Mouse (Mus musculus) kidney, embryonic 15.5 days (tissue): ENCODE measurements around the gene Kcnn1. TPM values are rescaled to one million over a fixed set of nuclear protein-coding genes. Genes with fewer than 3 reads are reported as not detected.

ENCODE experiments used
- ATAC-seq: fragments of 200-750 bp; cut with Nextera tagmentation; replicated peaks from 2 replicates; pipeline ENCODE4 v1.8.0; 2017; ENCODE audit warnings: moderate TSS enrichment; ENCODE audit not compliant: low FRiP score
- H3K27ac ChIP-seq: fragments of 300-500 bp; sonication (generic); 2 replicates; pipeline ENCODE4 v1.5.1; 2015; ENCODE audit warnings: mild to moderate bottlenecking, inconsistent platforms
- H3K27me3 ChIP-seq: fragments of 300-500 bp; sonication (generic); 2 replicates; pipeline ENCODE4 v1.6.1; 2015; ENCODE audit warnings: inconsistent platforms
- H3K36me3 ChIP-seq: fragments of 300-500 bp; sonication (generic); 2 replicates; pipeline ENCODE4 v1.6.1; 2015; ENCODE audit warnings: inconsistent platforms
- H3K4me1 ChIP-seq: fragments of 300-500 bp; sonication (generic); 2 replicates; pipeline ENCODE4 v1.6.1; 2015; ENCODE audit warnings: inconsistent platforms
- H3K4me2 ChIP-seq: fragments of 300-500 bp; sonication (generic); 2 replicates; pipeline ENCODE4 v1.6.1; 2015; ENCODE audit warnings: moderate library complexity, mild to moderate bottlenecking, inconsistent platforms
- H3K4me3 ChIP-seq: fragments of 300-500 bp; sonication (generic); replicated peaks from 2 replicates; pipeline ENCODE4 v1.5.1; 2015; ENCODE audit warnings: mild to moderate bottlenecking, inconsistent platforms
- H3K9ac ChIP-seq: fragments of 300-500 bp; sonication (generic); 2 replicates; pipeline ENCODE4 v1.6.1; 2015; ENCODE audit warnings: mild to moderate bottlenecking, inconsistent platforms
- H3K9me3 ChIP-seq: fragments of 300-500 bp; sonication (generic); replicated peaks from 2 replicates; pipeline ENCODE4 v1.6.1; 2016; ENCODE audit warnings: inconsistent platforms
- WGBS: fragments of 180-500 bp; shearing (Covaris S2); methylation state at CpG from one replicate; pipeline ENCODE4 v1.1.7; 2015; ENCODE audit warnings: mixed read lengths; 5-methylcytosine and 5-hydroxymethylcytosine counted together
- polyA plus RNA-seq: library from polyadenylated mRNA; unstranded; fragments of >200 nt; fragmentation: Nextera tagmentation; extraction: Ambion mirVana; gene quantifications from 2 replicates; pipeline ENCODE4 v1.2.1, GENCODE M21; 2015

The Kcnn1 gene
- polyA plus RNA-seq, 1 experiment from 2014 or later: 2.9 TPM

- peak; percentile 16 for ATAC-seq
- WGBS: 3% methylated on average over 24 of the region's 24 CpGs
Observed at GRCm38 (mm10) chr8:70864712-70865221, 1.7 kb upstream of the Kcnn1 start.

GRCm38 (mm10) chr8:70863956-70864711 is 1.1 kb upstream of the Kcnn1 start:
- Histone ChIP-seq H3K27me3 (peaks cover 38% of the 10 kb centered on the region), H3K4me2 (peak overlapping the region; percentile 90), H3K36me3 (peaks cover 9% of the 10 kb centered on the region; the same call in 1 of the 2 replicates), H3K4me1 (peaks cover 65% of the 10 kb centered on the region), H3K4me3 (peak overlapping the region; percentile 63), H3K9ac (peak overlapping the region; percentile 47), H3K27ac (no peak overlapping the region), H3K9me3 (no peaks in the 10 kb centered on the region)
- under 1% methylated on average over 46 of the region's 46 CpGs for WGBS
- no peak for ATAC-seq

More at GRCm38 (mm10) chr8:70864712-70865221, 1.7 kb upstream of the Kcnn1 start:
- H3K4me2 ChIP-seq: peak overlapping the region; percentile 90
- H3K9me3 ChIP-seq: no peaks in the 10 kb centered on the region
- H3K4me1 ChIP-seq: peaks cover 72% of the 10 kb centered on the region
- peaks cover 38% of the 10 kb centered on the region for H3K27me3 ChIP-seq
- peak overlapping the region; percentile 84 for H3K27ac ChIP-seq
- peak overlapping the region; percentile 47 for H3K9ac ChIP-seq
- H3K36me3 ChIP-seq: peaks cover 9% of the 10 kb centered on the region; the same call in 1 of the 2 replicates
- H3K4me3 ChIP-seq: peak overlapping the region; percentile 63

- no peak for ATAC-seq
- Histone ChIP-seq H3K4me3 (no peak overlapping the region), H3K27ac (no peak overlapping the region), H3K4me2 (no peak overlapping the region), H3K4me1 (peaks cover 37% of the 10 kb centered on the region), H3K9ac (no peak overlapping the region), H3K36me3 (no peaks in the 10 kb centered on the region), H3K27me3 (peaks cover 14% of the 10 kb centered on the region), H3K9me3 (no peaks in the 10 kb centered on the region)
- 19% methylated on average over 4 of the region's 4 CpGs for WGBS
Observed at GRCm38 (mm10) chr8:70857516-70857915, 5.5 kb downstream of the Kcnn1 start.

- Histone ChIP-seq H3K27me3 (peaks cover 5% of the 10 kb centered on the region), H3K36me3 (no peaks in the 10 kb centered on the region), H3K9me3 (no peaks in the 10 kb centered on the region), H3K27ac (no peak overlapping the region), H3K4me1 (peaks cover 36% of the 10 kb centered on the region), H3K4me3 (peak overlapping the region; percentile 54), H3K4me2 (peak overlapping the region; percentile 90), H3K9ac (peak overlapping the region; percentile 46)
- ATAC-seq: peak; percentile 78
- 5% methylated on average over 33 of the region's 33 CpGs for WGBS
Observed at GRCm38 (mm10) chr8:70856541-70857197, 6.4 kb downstream of the Kcnn1 start.

- ATAC-seq: no peak
- H3K4me1 ChIP-seq: peaks cover 33% of the 10 kb centered on the region
- no peaks in the 10 kb centered on the region; the same call in none of the 2 replicates for H3K27me3 ChIP-seq
- H3K36me3 ChIP-seq: no peaks in the 10 kb centered on the region
- H3K9me3 ChIP-seq: no peaks in the 10 kb centered on the region
- WGBS: 61% methylated on average over 5 of the region's 5 CpGs
- H3K4me2 ChIP-seq: peak overlapping the region; percentile 90; the same call in 1 of the 2 replicates
- H3K9ac ChIP-seq: no peak overlapping the region
- no peak overlapping the region for H3K27ac ChIP-seq
- H3K4me3 ChIP-seq: no peak overlapping the region
Observed at GRCm38 (mm10) chr8:70856028-70856427, 7.0 kb downstream of the Kcnn1 start.

- H3K9ac ChIP-seq: no peak overlapping the region
- no peaks in the 10 kb centered on the region for H3K9me3 ChIP-seq
- H3K27ac ChIP-seq: no peak overlapping the region
- 68% methylated on average over 2 of the region's 2 CpGs for WGBS
- ATAC-seq: no peak
- no peak overlapping the region for H3K4me2 ChIP-seq
- no peak overlapping the region for H3K4me3 ChIP-seq
- H3K36me3 ChIP-seq: no peaks in the 10 kb centered on the region
- no peaks in the 10 kb centered on the region; the same call in none of the 2 replicates for H3K27me3 ChIP-seq
- H3K4me1 ChIP-seq: peaks cover 33% of the 10 kb centered on the region
Observed at GRCm38 (mm10) chr8:70853863-70854262, 9.2 kb downstream of the Kcnn1 start.

- Histone ChIP-seq H3K4me1 (peaks cover 23% of the 10 kb centered on the region), H3K27ac (no peak overlapping the region), H3K4me2 (no peak overlapping the region), H3K4me3 (no peak overlapping the region), H3K9ac (no peak overlapping the region), H3K9me3 (no peaks in the 10 kb centered on the region), H3K36me3 (no peaks in the 10 kb centered on the region), H3K27me3 (no peaks in the 10 kb centered on the region; the same call in none of the 2 replicates)
- 90% methylated on average over 41 of the region's 41 CpGs for WGBS
- ATAC-seq: no peak
Observed at GRCm38 (mm10) chr8:70852595-70853231, 10.3 kb downstream of the Kcnn1 start.

- Histone ChIP-seq H3K36me3 (no peaks in the 10 kb centered on the region), H3K4me2 (no peak overlapping the region), H3K4me3 (no peak overlapping the region), H3K27ac (no peak overlapping the region), H3K4me1 (peaks cover 14% of the 10 kb centered on the region), H3K27me3 (no peaks in the 10 kb centered on the region; the same call in none of the 2 replicates), H3K9me3 (no peaks in the 10 kb centered on the region), H3K9ac (no peak overlapping the region)
- ATAC-seq: 0 out of 2 replicates have a peak, but pooled peaks have one; percentile 8
- 39% methylated on average over 6 of the region's 6 CpGs for WGBS
Observed at GRCm38 (mm10) chr8:70851837-70852236, 11.2 kb downstream of the Kcnn1 start.

- H3K4me2 ChIP-seq: no peak overlapping the region
- H3K9me3 ChIP-seq: no peaks in the 10 kb centered on the region
- ATAC-seq: no peak
- H3K4me1 ChIP-seq: peaks cover 8% of the 10 kb centered on the region; the same call in 1 of the 2 replicates
- H3K27me3 ChIP-seq: no peaks in the 10 kb centered on the region; the same call in 1 of the 2 replicates
- 80% methylated on average over 4 of the region's 4 CpGs for WGBS
- H3K27ac ChIP-seq: no peak overlapping the region
- no peak overlapping the region for H3K9ac ChIP-seq
- no peaks in the 10 kb centered on the region for H3K36me3 ChIP-seq
- no peak overlapping the region for H3K4me3 ChIP-seq
Observed at GRCm38 (mm10) chr8:70850947-70851346, 12.1 kb downstream of the Kcnn1 start.

- H3K9me3 ChIP-seq: no peaks in the 10 kb centered on the region
- H3K4me1 ChIP-seq: peaks cover 8% of the 10 kb centered on the region; the same call in 1 of the 2 replicates
- H3K9ac ChIP-seq: no peak overlapping the region
- H3K36me3 ChIP-seq: no peaks in the 10 kb centered on the region
- H3K4me3 ChIP-seq: no peak overlapping the region
- H3K27me3 ChIP-seq: no peaks in the 10 kb centered on the region
- no peak overlapping the region for H3K27ac ChIP-seq
- H3K4me2 ChIP-seq: no peak overlapping the region
- ATAC-seq: no peak
- 82% methylated on average over 7 of the region's 7 CpGs for WGBS
Observed at GRCm38 (mm10) chr8:70850132-70850845, 12.8 kb downstream of the Kcnn1 start.

GRCm38 (mm10) chr8:70849333-70849990 is 13.6 kb downstream of the Kcnn1 start:
- Histone ChIP-seq H3K4me1 (peaks cover 8% of the 10 kb centered on the region; the same call in 1 of the 2 replicates), H3K9ac (no peak overlapping the region), H3K36me3 (no peaks in the 10 kb centered on the region), H3K4me3 (no peak overlapping the region), H3K9me3 (no peaks in the 10 kb centered on the region), H3K27me3 (no peaks in the 10 kb centered on the region), H3K27ac (no peak overlapping the region), H3K4me2 (no peak overlapping the region)
- ATAC-seq: no peak
- 80% methylated on average over 3 of the region's 3 CpGs for WGBS
